Mouse (Mus musculus) heart, postnatal 0 days (tissue): ENCODE results near the gene Usp48.

Experiments
- CTCF ChIP-seq: IDR thresholded peaks from 2 replicates; pipeline ENCODE4 v1.5.1; 2016; ENCODE audit warnings: antibody characterized with exemption, control low read depth, low read depth
- EP300 ChIP-seq: IDR thresholded peaks from 2 replicates; pipeline ENCODE4 v1.6.1; 2016; ENCODE audit warnings: antibody characterized with exemption, low read depth

DNA sequence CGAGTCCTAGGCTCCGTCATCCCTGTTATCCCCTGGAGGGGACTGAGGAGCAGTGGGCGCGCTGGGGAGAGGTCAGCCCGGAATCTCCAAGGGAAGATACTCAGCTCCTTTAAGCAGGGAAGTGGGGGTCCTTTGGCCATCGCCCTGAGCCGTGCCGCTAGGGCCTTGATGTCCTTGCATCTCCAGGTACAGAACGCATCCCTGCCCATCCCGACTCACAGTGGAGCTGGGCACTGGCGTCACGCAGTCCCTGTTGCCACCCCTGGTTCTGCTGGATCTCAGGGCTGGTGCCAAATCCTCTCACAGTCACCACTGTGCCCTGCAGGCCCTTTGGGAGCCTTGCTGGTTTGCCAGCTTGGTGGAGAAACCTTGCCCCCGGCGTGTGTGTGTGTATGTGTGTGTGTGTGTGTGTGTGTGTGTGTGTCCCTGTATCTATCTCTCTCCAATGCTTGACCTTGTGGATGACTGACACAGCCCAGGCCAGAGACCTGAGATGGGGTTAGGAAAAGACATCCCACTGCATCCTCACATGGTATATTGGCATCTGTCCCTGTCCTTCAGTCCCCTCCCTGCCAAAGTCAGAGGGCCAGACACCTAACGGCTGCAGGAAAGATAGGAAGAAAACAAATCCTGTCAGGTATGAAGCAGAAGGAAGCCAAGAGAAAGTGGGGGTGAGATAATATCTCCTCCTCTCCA, 71.6 kb downstream of the Usp48 start:
- TF ChIP-seq CTCF: no peak
- TF ChIP-seq EP300: no peak
